Mouse (Mus musculus) bone marrow macrophage, adult 2 months (primary cell): ENCODE data around the gene Sh3pxd2a. TPM values are rescaled to one million over a fixed set of nuclear protein-coding genes. Genes with fewer than 3 reads are reported as not detected.

Experiments used
- H3K27ac ChIP-seq: 2 replicates; pipeline ENCODE4 v1.5.1; 2012; ENCODE audit warnings: low read depth, low read length; ENCODE audit not compliant: insufficient read depth
- H3K4me1 ChIP-seq: 2 replicates; pipeline ENCODE4 v1.6.1; 2012; ENCODE audit warnings: low read length; ENCODE audit not compliant: control insufficient read depth, insufficient read depth
- H3K4me3 ChIP-seq: 2 replicates; pipeline ENCODE4 v1.5.1; 2012; ENCODE audit warnings: mild to moderate bottlenecking, low read length, moderate library complexity; ENCODE audit not compliant: insufficient read depth
- CTCF ChIP-seq: IDR thresholded peaks from 2 replicates; pipeline ENCODE4 v1.5.1; 2012; ENCODE audit warnings: low read depth, mild to moderate bottlenecking, low read length, moderate library complexity
- POLR2A ChIP-seq: IDR thresholded peaks from 2 replicates; pipeline ENCODE4 v1.6.1; 2012; ENCODE audit warnings: mild to moderate bottlenecking, low read depth, low read length, borderline replicate concordance
- polyA plus RNA-seq: library from polyadenylated mRNA; stranded (reverse); fragments of >200 nt; gene quantifications from 2 replicates; pipeline ENCODE4 v1.2.4, GENCODE M21; 2012; ENCODE audit not compliant: missing spikeins, insufficient read depth, insufficient read length

Sh3pxd2a gene
- polyA plus RNA-seq, 1 experiment, result 12.7 TPM

GRCm38 (mm10) chr19:47382268-47382667, 81.9 kb downstream of the Sh3pxd2a start:
- Histone ChIP-seq H3K27ac (no peak overlapping the region), H3K4me3 (no peak overlapping the region), H3K4me1 (peaks cover 2% of the 10 kb centered on the region)
- no peak for TF ChIP-seq POLR2A
- no peak for TF ChIP-seq CTCF

DNA sequence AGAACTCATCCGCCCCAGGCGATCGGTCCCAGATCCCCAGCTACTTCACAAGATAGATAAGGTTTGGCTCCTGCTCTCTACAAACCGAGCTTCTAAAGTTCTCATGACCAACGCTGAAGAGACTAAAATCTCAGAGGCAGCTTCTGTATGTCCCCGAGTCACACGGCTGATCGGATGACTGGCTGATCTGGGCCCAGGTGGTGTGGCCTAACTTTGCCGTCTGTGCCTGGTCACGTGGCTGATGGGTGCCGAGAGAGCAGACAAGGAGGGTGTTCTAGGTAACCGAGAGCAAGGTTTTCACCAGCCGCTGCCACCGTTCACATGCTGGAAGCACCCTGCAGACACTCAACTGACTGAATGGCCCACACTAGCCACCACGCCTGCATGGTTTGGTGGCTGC, 83.2 kb downstream of the Sh3pxd2a start:
- Histone ChIP-seq H3K4me3 (no peak overlapping the region), H3K27ac (no peak overlapping the region), H3K4me1 (peaks cover 2% of the 10 kb centered on the region)
- TF ChIP-seq POLR2A, result no peak
- no peak for TF ChIP-seq CTCF

DNA sequence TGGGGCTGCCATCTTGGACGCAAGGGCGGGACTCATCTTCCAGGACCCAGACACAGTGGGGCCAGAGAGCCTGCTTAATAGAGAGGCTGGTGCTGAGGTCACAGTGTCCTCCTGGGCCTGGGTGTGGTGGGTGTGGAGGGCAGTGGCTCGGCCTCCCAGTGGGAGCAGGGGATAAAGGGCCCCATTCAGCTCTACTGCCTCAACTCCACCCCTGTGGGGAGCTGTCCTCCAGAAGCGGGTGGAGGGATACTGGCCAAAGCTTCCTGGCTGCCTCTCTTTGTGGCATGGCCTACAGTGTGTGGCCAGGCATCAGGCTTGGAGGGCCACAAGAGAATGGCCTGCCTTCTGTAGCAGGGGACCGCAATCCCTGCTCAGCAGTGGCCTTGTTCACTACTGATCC, 85.1 kb downstream of the Sh3pxd2a start:
- TF ChIP-seq POLR2A, result no peak
- TF ChIP-seq CTCF, result no peak
- Histone ChIP-seq H3K4me3 (no peak overlapping the region), H3K4me1 (peaks cover 2% of the 10 kb centered on the region), H3K27ac (no peak overlapping the region)

DNA sequence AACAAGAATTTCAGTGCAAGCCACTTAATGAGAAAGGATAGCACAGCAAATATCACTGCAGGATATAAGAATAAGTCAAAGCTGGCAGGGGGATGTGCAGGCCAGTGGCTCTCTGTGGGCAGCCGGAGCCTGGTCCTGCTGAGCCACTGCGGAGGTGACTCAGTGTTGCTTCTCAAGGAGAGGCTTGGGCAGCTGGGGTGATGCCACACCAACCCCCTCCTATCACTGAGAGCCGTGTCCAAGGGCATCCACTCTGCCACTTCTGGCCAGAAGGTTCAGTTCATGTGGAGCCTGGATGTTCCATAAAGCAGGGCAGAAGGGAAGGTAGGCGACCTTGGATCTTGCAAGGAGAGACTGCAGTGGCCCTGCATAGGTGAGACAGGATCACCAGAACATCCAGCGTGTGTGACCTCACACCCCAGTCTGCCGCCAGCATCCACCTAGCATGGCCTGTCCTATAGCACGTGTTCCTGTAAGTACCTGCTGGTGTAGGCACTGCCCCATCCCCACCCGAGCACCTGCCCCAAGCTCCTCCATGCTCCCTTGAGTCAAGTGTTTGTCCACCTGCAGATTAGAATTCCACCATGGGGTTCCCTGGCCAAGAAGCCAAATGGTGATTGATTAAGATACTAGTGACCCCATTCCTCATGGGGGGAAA, 89.2 kb downstream of the Sh3pxd2a start:
- Histone ChIP-seq H3K4me3 (no peak overlapping the region), H3K4me1 (no peaks in the 10 kb centered on the region), H3K27ac (no peak overlapping the region)
- no peak for TF ChIP-seq POLR2A
- TF ChIP-seq CTCF, result no peak

DNA sequence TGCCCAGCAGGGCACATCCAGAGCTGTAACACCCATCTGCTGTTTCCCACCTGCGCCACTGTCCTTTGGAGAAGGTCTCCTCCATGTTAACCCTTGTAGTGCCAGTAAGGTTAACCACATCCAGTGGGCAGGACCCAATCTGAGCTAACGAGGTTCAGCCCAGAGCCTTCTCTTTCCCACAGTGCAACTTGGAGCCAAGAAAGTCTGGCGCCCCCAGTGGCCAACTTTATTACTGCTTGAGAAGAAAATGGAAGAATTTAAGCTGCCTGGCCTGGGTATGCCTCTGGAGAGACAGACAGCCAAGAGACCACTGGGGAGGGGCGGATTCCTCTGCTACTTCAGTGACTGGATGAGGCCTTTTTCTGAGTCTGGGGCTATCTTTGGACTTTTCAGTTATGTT, 89.8 kb downstream of the Sh3pxd2a start:
- Histone ChIP-seq H3K4me3 (no peak overlapping the region), H3K4me1 (no peaks in the 10 kb centered on the region), H3K27ac (no peak overlapping the region)
- TF ChIP-seq POLR2A (no peak), CTCF (peak; percentile 89)

GRCm38 (mm10) chr19:47372044-47372443, 92.2 kb downstream of the Sh3pxd2a start:
- no peaks in the 10 kb centered on the region for H3K4me1 ChIP-seq
- TF ChIP-seq POLR2A (no peak), CTCF (no peak)
- H3K4me3 ChIP-seq, result no peak overlapping the region
- H3K27ac ChIP-seq, result no peak overlapping the region

DNA sequence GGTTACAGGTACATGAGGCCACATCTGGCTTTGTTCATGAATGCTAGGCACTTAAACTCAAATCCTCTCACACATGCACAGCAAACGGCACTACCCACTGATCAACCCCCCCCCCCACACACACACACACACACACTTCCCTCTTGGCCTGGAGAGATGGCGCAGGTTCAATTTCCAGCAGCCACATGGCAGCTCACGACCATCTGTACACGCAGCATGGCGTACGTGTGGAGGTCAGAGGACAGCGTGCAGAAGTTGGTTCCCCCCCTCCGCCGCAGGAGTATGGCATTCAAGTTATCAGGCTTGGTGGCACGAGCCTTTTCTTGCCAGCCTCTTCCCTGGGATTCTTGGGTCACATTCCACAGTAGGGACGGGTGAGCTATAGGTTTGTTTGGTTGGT, 92.7 kb downstream of the Sh3pxd2a start:
- no peaks in the 10 kb centered on the region for H3K4me1 ChIP-seq
- no peak overlapping the region for H3K4me3 ChIP-seq
- no peak overlapping the region for H3K27ac ChIP-seq
- TF ChIP-seq CTCF (no peak), POLR2A (no peak)

DNA sequence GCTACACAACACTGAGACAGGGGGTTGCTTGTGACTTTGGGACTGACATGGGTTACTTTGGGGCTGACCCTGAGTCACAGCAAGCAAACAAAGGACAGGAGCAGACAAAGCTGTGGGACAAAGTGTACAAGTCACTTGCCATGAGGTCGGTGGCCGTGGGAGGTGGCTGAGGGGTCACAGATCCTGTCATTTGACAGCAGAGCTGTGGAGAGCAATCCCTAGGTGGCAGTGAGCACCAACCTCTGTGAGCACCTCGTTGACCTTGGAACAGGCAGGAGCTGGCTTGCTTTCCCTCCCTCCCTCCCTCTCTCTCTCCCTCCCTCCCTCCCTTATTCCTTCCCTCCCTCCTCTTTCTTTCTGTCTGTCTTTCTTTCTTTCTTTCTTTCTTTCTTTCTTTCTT, 95.2 kb downstream of the Sh3pxd2a start:
- H3K4me3 ChIP-seq, result no peak overlapping the region
- no peak overlapping the region for H3K27ac ChIP-seq
- TF ChIP-seq POLR2A, result no peak
- no peak for TF ChIP-seq CTCF
- no peaks in the 10 kb centered on the region for H3K4me1 ChIP-seq

DNA sequence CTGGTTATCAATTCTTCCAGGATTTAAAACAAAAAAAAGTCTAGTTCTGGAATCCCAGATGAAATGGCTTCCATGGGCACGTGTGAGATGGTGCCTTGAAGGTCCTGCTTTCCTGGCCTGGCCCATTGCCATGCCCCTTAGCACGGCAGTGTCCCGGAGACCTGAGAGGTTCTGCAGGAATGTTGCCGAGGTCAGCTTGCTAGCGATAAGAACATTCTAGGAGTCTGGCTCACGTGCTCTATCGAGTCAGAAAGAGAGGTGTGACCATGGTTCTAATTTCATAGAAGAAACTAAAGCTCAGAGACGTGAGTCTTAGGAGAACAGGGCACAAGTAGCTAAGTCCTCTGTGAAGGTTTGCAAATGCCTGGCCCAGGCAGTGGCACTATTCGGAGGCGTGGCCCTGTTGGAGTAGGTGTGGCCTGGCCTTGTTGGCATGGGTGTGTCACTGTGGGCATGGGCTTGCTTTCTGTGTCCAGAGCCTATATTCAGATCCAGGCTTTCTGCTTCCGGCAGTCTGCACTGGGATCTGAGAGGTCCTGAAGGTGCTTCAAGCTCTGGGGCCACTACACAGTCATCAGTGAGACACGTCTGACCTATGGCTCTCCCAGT, 96.8 kb downstream of the Sh3pxd2a start:
- Histone ChIP-seq H3K27ac (no peak overlapping the region), H3K4me3 (no peak overlapping the region), H3K4me1 (no peaks in the 10 kb centered on the region)
- no peak for TF ChIP-seq CTCF
- no peak for TF ChIP-seq POLR2A

GRCm38 (mm10) chr19:47366576-47366975, 97.6 kb downstream of the Sh3pxd2a start:
- no peak overlapping the region for H3K27ac ChIP-seq
- H3K4me1 ChIP-seq, result no peaks in the 10 kb centered on the region
- H3K4me3 ChIP-seq, result no peak overlapping the region
- no peak for TF ChIP-seq POLR2A
- TF ChIP-seq CTCF, result no peak
